Mouse (Mus musculus) large intestine, adult 2 months (tissue): Measurements from ENCODE around the gene Hmox2. TPM values are rescaled to one million over a fixed set of nuclear protein-coding genes. Genes with fewer than 3 reads are reported as not detected.
"Not testable (repeated sequence)": the region's sequence is repeated elsewhere in the genome, so short reads cannot be mapped to it uniquely, and the experiment has no call there.

Experiments
- DNase-seq: peaks from one replicate; pipeline ENCODE4 v3.0.0-alpha.2; 2012; ENCODE audit warnings: low read depth, low spot score
- WGBS: fragments of 180-500 bp; shearing (Covaris S2); methylation state at CpG from one replicate; pipeline ENCODE4 v1.1.7; 2018; 5-methylcytosine and 5-hydroxymethylcytosine counted together
- polyA plus RNA-seq: library from polyadenylated mRNA; depleted of rRNA; stranded (reverse); fragments of >200 nt; gene quantifications from 2 replicates; pipeline ENCODE4 v1.2.3, GENCODE M21; 2012

Gene Hmox2
- polyA plus RNA-seq, 1 experiment, result 34.5 TPM

DNA sequence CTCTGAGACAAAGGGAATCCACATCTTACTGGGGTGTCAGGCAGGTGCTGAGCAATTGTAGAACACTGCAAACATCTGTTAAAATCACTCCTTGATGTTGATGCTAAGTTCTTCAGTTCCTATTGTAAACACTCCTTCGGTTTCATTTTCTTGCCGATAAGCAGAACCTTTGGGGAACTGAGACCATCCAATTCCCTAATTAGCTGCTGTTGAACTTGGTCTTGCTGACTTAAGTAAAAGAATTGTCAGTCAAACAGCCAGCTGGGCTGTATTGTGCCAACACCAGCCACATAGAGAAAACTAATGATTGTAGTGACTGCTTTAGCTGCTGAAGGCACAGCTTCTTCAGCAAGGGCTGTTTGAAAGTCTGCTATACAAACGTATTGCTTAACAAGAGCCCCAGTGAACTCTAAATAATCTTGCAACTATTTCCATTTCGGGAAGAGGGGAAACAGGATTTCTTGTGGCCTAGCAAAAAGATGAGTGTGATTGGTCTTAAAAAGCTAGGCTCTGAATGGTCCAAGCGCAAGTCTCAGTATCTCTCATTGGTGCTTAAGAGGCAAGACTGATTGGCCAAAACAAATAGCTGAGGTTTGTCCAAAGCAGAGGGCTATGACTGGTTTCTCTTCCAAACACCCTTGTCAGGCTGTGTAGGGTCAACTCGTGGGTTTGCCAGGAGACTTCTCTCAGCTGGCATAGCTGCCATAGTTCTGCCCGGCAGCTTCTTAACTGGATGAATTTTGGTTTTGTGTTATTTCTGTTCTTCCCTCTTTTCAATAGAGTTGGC is 3.8 kb upstream of the Hmox2 start:
- no peak for DNase-seq

GRCm38 (mm10) chr16:4722915-4723209 is 3.3 kb upstream of the Hmox2 start:
- DNase-seq, result no peak

More for the DNA sequence above, 3.8 kb upstream of the Hmox2 start:
- 60% methylated on average over 7 of the region's 7 CpGs for WGBS

GRCm38 (mm10) chr16:4725266-4725665 is 895 bp upstream of the Hmox2 start:
- no peak for DNase-seq
- WGBS, result 63% methylated on average over 4 of the region's 4 CpGs

More at GRCm38 (mm10) chr16:4722915-4723209, 3.3 kb upstream of the Hmox2 start:
- WGBS, result 69% methylated on average over 3 of the region's 3 CpGs

- 1% methylated on average over 38 of the region's 40 CpGs for WGBS
- DNase-seq, result peak; percentile 11
These were observed 467 bp downstream of the Hmox2 start for GRCm38 (mm10) chr16:4726528-4727128.

GRCm38 (mm10) chr16:4727526-4727925 is 1.4 kb downstream of the Hmox2 start:
- no peak for DNase-seq
- 93% methylated on average over 1 of the region's 1 CpGs for WGBS

GRCm38 (mm10) chr16:4727963-4728362 is 1.8 kb downstream of the Hmox2 start:
- WGBS, result 39% methylated on average over 1 of the region's 1 CpGs
- no peak for DNase-seq

- no peak for DNase-seq
- WGBS, result 76% methylated on average over 3 of the region's 3 CpGs
These were observed 4.7 kb downstream of the Hmox2 start for GRCm38 (mm10) chr16:4730776-4731358.

GRCm38 (mm10) chr16:4736262-4736661 is 10.1 kb downstream of the Hmox2 start:
- DNase-seq, result no peak
- 86% methylated on average over 2 of the region's 2 CpGs for WGBS

GRCm38 (mm10) chr16:4739994-4740393 is 13.8 kb downstream of the Hmox2 start:
- no peak for DNase-seq
- WGBS, result 77% methylated on average over 2 of the region's 2 CpGs

DNA sequence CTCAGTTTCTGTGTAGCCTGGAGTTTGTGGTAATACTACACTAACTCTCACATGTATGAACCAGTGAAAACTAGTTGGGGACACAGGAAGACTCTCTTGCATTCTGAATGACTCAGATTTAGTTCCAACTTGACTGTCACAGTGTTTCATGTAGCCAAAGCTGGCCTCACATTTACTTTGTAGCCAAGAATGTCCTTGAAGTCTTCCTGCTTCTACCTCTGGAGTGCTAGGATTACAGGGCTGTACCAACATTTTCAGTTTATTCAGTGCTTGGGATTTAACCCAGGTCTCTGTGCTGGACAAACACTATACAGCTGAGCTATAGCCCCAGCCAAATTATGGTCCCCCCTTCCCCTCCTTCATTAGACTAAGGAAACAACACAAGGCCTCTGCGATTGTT is 16.0 kb downstream of the Hmox2 start:
- 93% methylated on average over 1 of the region's 1 CpGs for WGBS

GRCm38 (mm10) chr16:4752155-4752554 is 26.0 kb downstream of the Hmox2 start:
- DNase-seq, result no peak
- WGBS, result 93% methylated on average over 3 of the region's 3 CpGs

More for the DNA sequence above, 16.0 kb downstream of the Hmox2 start:
- no peak for DNase-seq

DNA sequence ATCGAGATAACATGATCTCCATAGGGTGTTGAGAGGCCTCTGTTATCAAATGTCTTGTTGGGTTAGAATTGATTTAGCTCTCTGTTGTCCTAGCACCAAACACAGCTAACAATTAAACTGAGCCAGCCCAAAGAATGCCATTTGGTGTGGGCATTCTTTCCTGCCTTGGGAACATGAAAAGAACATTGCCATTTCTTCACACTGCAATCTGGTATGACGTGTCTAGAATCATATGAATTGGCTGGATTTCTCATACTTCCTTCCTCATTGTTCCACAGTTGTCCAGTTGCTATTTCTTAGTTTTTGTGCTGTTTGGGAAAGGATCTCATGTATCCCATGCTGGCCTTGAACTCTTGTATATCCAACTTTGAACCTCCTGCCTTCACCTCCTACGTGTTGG is 27.9 kb downstream of the Hmox2 start:
- WGBS, result 85% methylated on average over 3 of the region's 3 CpGs
- DNase-seq, result no peak

DNA sequence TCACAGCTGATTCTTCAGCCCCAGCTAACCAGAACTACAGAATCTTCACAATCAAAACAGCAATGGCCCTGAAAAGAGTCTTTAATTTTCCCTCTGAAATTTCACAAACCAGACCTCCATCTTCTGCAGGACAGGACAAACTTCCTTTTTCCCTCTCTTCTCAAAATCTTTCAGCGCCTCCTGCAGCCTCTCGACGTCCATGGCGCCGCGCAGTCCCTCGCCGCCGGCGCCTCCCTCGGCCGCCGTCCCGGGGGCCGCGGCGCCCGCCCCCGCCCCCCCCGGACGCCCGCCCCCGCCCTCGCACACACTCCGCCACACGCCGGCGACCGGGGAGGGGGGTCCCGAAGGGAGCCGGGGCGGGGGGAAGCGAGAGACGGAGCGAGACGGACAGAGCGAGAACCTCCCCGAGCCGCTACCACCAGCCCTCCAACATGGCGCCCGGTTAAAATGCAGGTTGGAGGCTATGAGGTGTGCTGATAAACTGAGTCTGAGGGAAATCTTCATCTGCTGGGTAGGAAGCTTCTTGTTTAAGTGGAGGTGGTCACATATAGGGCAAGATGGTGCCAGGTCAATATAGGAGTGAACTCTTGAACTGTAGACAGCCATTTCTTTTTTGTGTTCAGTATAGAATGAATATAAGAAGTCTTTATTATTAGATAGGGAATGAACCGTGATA is 30.6 kb downstream of the Hmox2 start:
- DNase-seq, result not testable (repeated sequence)
- WGBS, result 7% methylated on average over 42 of the region's 42 CpGs

- DNase-seq, result no peak
- 90% methylated on average over 4 of the region's 4 CpGs for WGBS
These were observed 36.3 kb downstream of the Hmox2 start for GRCm38 (mm10) chr16:4762437-4762836.

- DNase-seq, result no peak
- WGBS, result 30% methylated on average over 2 of the region's 2 CpGs
These were observed 37.1 kb downstream of the Hmox2 start for GRCm38 (mm10) chr16:4763276-4763675.

DNA sequence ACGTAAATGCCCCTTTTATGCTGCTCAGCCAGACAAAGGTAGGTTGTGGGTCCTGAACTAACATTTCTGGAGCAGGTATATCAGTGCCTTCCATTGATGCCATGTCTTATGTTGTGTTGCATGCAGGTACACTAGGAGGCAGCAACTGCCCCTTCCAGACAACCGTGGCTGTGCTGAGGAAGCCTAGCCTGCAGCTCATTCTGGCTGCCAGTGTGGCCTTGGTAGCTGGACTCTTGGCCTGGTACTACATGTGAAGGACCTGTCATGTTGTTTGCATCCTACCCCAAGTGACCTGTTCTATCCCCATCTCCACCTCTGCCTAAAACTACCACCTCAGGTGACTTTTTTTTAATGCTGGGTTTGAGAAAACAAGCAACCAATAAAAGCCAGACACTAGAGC is 39.7 kb downstream of the Hmox2 start:
- WGBS, result 86% methylated on average over 2 of the region's 2 CpGs
- no peak for DNase-seq

GRCm38 (mm10) chr16:4767012-4767790 is 41.0 kb downstream of the Hmox2 start:
- 80% methylated on average over 6 of the region's 6 CpGs for WGBS
- DNase-seq, result no peak

GRCm38 (mm10) chr16:4768719-4769118 is 42.6 kb downstream of the Hmox2 start:
- WGBS, result 91% methylated on average over 5 of the region's 5 CpGs

GRCm38 (mm10) chr16:4773289-4773970 is 47.3 kb downstream of the Hmox2 start:
- DNase-seq, result no peak
- 15% methylated on average over 1 of the region's 1 CpGs for WGBS

More at GRCm38 (mm10) chr16:4768719-4769118, 42.6 kb downstream of the Hmox2 start:
- no peak for DNase-seq
